Mouse (Mus musculus) embryonic facial prominence, embryonic 12.5 days (tissue): ENCODE measurements around the gene Ppp1r3g. TPM values are rescaled to one million over a fixed set of nuclear protein-coding genes. Genes with fewer than 3 reads are reported as not detected.
A peak's percentile ranks its signal among the peaks of the same experiment; 100 is the strongest.

ENCODE experiments used
- ATAC-seq: fragments of 200-750 bp; cut with Nextera tagmentation; 2 replicates; pipeline ENCODE4 v1.8.0; 2017; ENCODE audit not compliant: insufficient number of reproducible peaks, insufficient read depth, low FRiP score, low TSS enrichment
- H3K27ac ChIP-seq: fragments of 300-500 bp; sonication (generic); 2 replicates; pipeline ENCODE4 v1.5.1; 2016; ENCODE audit warnings: mild to moderate bottlenecking
- H3K27me3 ChIP-seq: fragments of 300-500 bp; sonication (generic); 2 replicates; pipeline ENCODE4 v1.6.1; 2016; ENCODE audit warnings: mild to moderate bottlenecking, moderate library complexity
- H3K36me3 ChIP-seq: fragments of 300-500 bp; sonication (generic); 2 replicates; pipeline ENCODE4 v1.6.1; 2016; ENCODE audit warnings: mild to moderate bottlenecking
- H3K4me1 ChIP-seq: fragments of 300-500 bp; sonication (generic); 2 replicates; pipeline ENCODE4 v1.6.1; 2016
- H3K4me2 ChIP-seq: fragments of 300-500 bp; sonication (generic); replicated peaks from 2 replicates; pipeline ENCODE4 v1.6.1; 2016; ENCODE audit warnings: mild to moderate bottlenecking, moderate library complexity
- H3K4me3 ChIP-seq: fragments of 300-500 bp; sonication (generic); 2 replicates; pipeline ENCODE4 v1.5.1; 2016; ENCODE audit warnings: mild to moderate bottlenecking
- H3K9ac ChIP-seq: fragments of 300-500 bp; sonication (generic); 2 replicates; pipeline ENCODE4 v1.6.1; 2016; ENCODE audit warnings: mild to moderate bottlenecking, moderate library complexity
- H3K9me3 ChIP-seq: fragments of 300-500 bp; sonication (generic); 2 replicates; pipeline ENCODE4 v1.6.1; 2016; ENCODE audit warnings: mild to moderate bottlenecking, moderate library complexity
- WGBS: fragments of 180-500 bp; shearing (Covaris S2); methylation state at CpG from one replicate; pipeline ENCODE4 v1.1.7; 2016; 5-methylcytosine and 5-hydroxymethylcytosine counted together
- polyA plus RNA-seq: library from polyadenylated mRNA; unstranded; fragments of >200 nt; fragmentation: Nextera tagmentation; extraction: Ambion mirVana; gene quantifications from 2 replicates; pipeline ENCODE4 v1.2.1, GENCODE M21; 2016

The Ppp1r3g gene
- polyA plus RNA-seq = 0.89 and 0.93 TPM in 2 replicates

- H3K4me3 ChIP-seq = no peak within 1 kb of the TSS
- H3K4me2 ChIP-seq = no peak within 1 kb of the TSS
- H3K27ac ChIP-seq = no peak within 1 kb of the TSS
- H3K9me3 ChIP-seq = no peaks in the 10 kb centered on the region
- no peak for ATAC-seq
- 85% methylated on average over 1 of the region's 1 CpGs for WGBS
- H3K4me1 ChIP-seq = no peaks in the 10 kb centered on the region
- H3K9ac ChIP-seq = no peak within 1 kb of the TSS
- H3K27me3 ChIP-seq = no peaks in the 10 kb centered on the region
- H3K36me3 ChIP-seq = no peaks in the 10 kb centered on the region
Observed at GRCm38 (mm10) chr13:35958539-35958938, at the start of gene Ppp1r3g. TSS of gene Ppp1r3g (plus strand) at chr13:35958839.

- no peak for ATAC-seq
- H3K9me3 ChIP-seq = no peaks in the 10 kb centered on the region
- no peak overlapping the region for H3K4me2 ChIP-seq
- WGBS = 90% methylated on average over 1 of the region's 1 CpGs
- no peak overlapping the region for H3K4me3 ChIP-seq
- no peak overlapping the region for H3K9ac ChIP-seq
- H3K36me3 ChIP-seq = no peaks in the 10 kb centered on the region
- no peaks in the 10 kb centered on the region for H3K4me1 ChIP-seq
- H3K27ac ChIP-seq = no peak overlapping the region
- no peaks in the 10 kb centered on the region for H3K27me3 ChIP-seq
Observed at GRCm38 (mm10) chr13:35911476-35911875, 47.2 kb upstream of the Ppp1r3g start.

GRCm38 (mm10) chr13:35937991-35938390 is 20.6 kb upstream of the Ppp1r3g start:
- H3K4me1 ChIP-seq = no peaks in the 10 kb centered on the region
- H3K36me3 ChIP-seq = no peaks in the 10 kb centered on the region
- 72% methylated on average over 2 of the region's 2 CpGs for WGBS
- no peaks in the 10 kb centered on the region for H3K27me3 ChIP-seq
- H3K4me3 ChIP-seq = no peak overlapping the region
- H3K4me2 ChIP-seq = no peak overlapping the region
- no peak for ATAC-seq
- peaks cover 7% of the 10 kb centered on the region; the same call in 1 of the 2 replicates for H3K9me3 ChIP-seq
- H3K9ac ChIP-seq = no peak overlapping the region
- H3K27ac ChIP-seq = no peak overlapping the region

- Histone ChIP-seq H3K9me3 (peaks cover 1% of the 10 kb centered on the region; the same call in 1 of the 2 replicates), H3K27ac (no peak overlapping the region), H3K9ac (no peak overlapping the region), H3K4me3 (no peak overlapping the region), H3K4me2 (no peak overlapping the region), H3K36me3 (no peaks in the 10 kb centered on the region), H3K27me3 (no peaks in the 10 kb centered on the region), H3K4me1 (no peaks in the 10 kb centered on the region)
- no peak for ATAC-seq
- 60% methylated on average over 18 of the region's 18 CpGs for WGBS
Observed at GRCm38 (mm10) chr13:35939871-35940665, 18.6 kb upstream of the Ppp1r3g start.

GRCm38 (mm10) chr13:35940934-35941333 is 17.7 kb upstream of the Ppp1r3g start:
- 78% methylated on average over 5 of the region's 5 CpGs for WGBS
- Histone ChIP-seq H3K36me3 (no peaks in the 10 kb centered on the region), H3K4me3 (no peak overlapping the region), H3K9me3 (no peaks in the 10 kb centered on the region), H3K9ac (no peak overlapping the region), H3K4me2 (no peak overlapping the region), H3K4me1 (no peaks in the 10 kb centered on the region), H3K27ac (no peak overlapping the region), H3K27me3 (no peaks in the 10 kb centered on the region)
- no peak for ATAC-seq

GRCm38 (mm10) chr13:35946659-35947353 is 11.8 kb upstream of the Ppp1r3g start:
- H3K4me2 ChIP-seq = no peak overlapping the region
- no peaks in the 10 kb centered on the region for H3K36me3 ChIP-seq
- no peak overlapping the region for H3K9ac ChIP-seq
- H3K4me1 ChIP-seq = no peaks in the 10 kb centered on the region
- no peak overlapping the region for H3K27ac ChIP-seq
- H3K4me3 ChIP-seq = no peak overlapping the region
- 71% methylated on average over 20 of the region's 20 CpGs for WGBS
- ATAC-seq = no peak
- no peaks in the 10 kb centered on the region for H3K27me3 ChIP-seq
- no peaks in the 10 kb centered on the region for H3K9me3 ChIP-seq

GRCm38 (mm10) chr13:35947354-35948000 is 11.2 kb upstream of the Ppp1r3g start:
- no peak overlapping the region for H3K27ac ChIP-seq
- ATAC-seq = no peak
- H3K4me1 ChIP-seq = no peaks in the 10 kb centered on the region
- no peak overlapping the region for H3K4me2 ChIP-seq
- H3K27me3 ChIP-seq = no peaks in the 10 kb centered on the region
- H3K36me3 ChIP-seq = no peaks in the 10 kb centered on the region
- H3K9ac ChIP-seq = no peak overlapping the region
- 25% methylated on average over 14 of the region's 14 CpGs for WGBS
- H3K9me3 ChIP-seq = no peaks in the 10 kb centered on the region
- H3K4me3 ChIP-seq = no peak overlapping the region

GRCm38 (mm10) chr13:35949814-35950455 is 8.7 kb upstream of the Ppp1r3g start:
- H3K27ac ChIP-seq = no peak overlapping the region
- WGBS = 76% methylated on average over 17 of the region's 17 CpGs
- no peaks in the 10 kb centered on the region for H3K36me3 ChIP-seq
- H3K4me2 ChIP-seq = no peak overlapping the region
- H3K27me3 ChIP-seq = no peaks in the 10 kb centered on the region
- H3K4me1 ChIP-seq = no peaks in the 10 kb centered on the region
- no peak overlapping the region for H3K4me3 ChIP-seq
- no peak overlapping the region for H3K9ac ChIP-seq
- ATAC-seq = no peak
- no peaks in the 10 kb centered on the region for H3K9me3 ChIP-seq

- Histone ChIP-seq H3K9ac (no peak overlapping the region), H3K27me3 (no peaks in the 10 kb centered on the region), H3K4me3 (no peak overlapping the region), H3K36me3 (no peaks in the 10 kb centered on the region), H3K4me1 (no peaks in the 10 kb centered on the region), H3K9me3 (no peaks in the 10 kb centered on the region), H3K27ac (no peak overlapping the region), H3K4me2 (no peak overlapping the region)
- whole genome bisulfite sequencing = 73% methylated on average over 12 of the region's 12 CpGs
- ATAC-seq = no peak
Observed at GRCm38 (mm10) chr13:35959391-35960067, 890 bp downstream of the Ppp1r3g start.

GRCm38 (mm10) chr13:35963583-35963982 is 4.9 kb downstream of the Ppp1r3g start:
- no peak overlapping the region for H3K4me2 ChIP-seq
- H3K36me3 ChIP-seq = no peaks in the 10 kb centered on the region
- peaks cover 7% of the 10 kb centered on the region; the same call in 1 of the 2 replicates for H3K27me3 ChIP-seq
- H3K4me1 ChIP-seq = peaks cover 5% of the 10 kb centered on the region; the same call in 1 of the 2 replicates
- no peak for ATAC-seq
- 91% methylated on average over 4 of the region's 4 CpGs for WGBS
- H3K27ac ChIP-seq = no peak overlapping the region
- no peak overlapping the region for H3K9ac ChIP-seq
- H3K9me3 ChIP-seq = no peaks in the 10 kb centered on the region
- no peak overlapping the region for H3K4me3 ChIP-seq

GRCm38 (mm10) chr13:35967690-35968089 is 9.1 kb downstream of the Ppp1r3g start:
- H3K27ac ChIP-seq = no peak overlapping the region
- 4% methylated on average over 14 of the region's 15 CpGs for WGBS
- H3K4me3 ChIP-seq = peak overlapping the region; percentile 67
- H3K9ac ChIP-seq = peak overlapping the region; percentile 62; the same call in 1 of the 2 replicates
- no peaks in the 10 kb centered on the region for H3K36me3 ChIP-seq
- peaks cover 16% of the 10 kb centered on the region for H3K27me3 ChIP-seq
- peaks cover 10% of the 10 kb centered on the region for H3K4me1 ChIP-seq
- no peak for ATAC-seq
- peak overlapping the region; percentile 96 for H3K4me2 ChIP-seq
- no peaks in the 10 kb centered on the region for H3K9me3 ChIP-seq
